Mouse (Mus musculus) ES-Bruce4 (cell line): Measurements from ENCODE around the gene Adgra3.

Experiments
- CTCF ChIP-seq: IDR thresholded peaks from one replicate; pipeline ENCODE4 v1.8.1; 2011; ENCODE audit warnings: low read depth, low read length
- EP300 ChIP-seq: IDR thresholded peaks from 2 replicates; pipeline ENCODE4 v1.6.1; 2011; ENCODE audit warnings: low read depth, low read length; ENCODE audit not compliant: insufficient read depth
- POLR2A ChIP-seq: IDR thresholded peaks from one replicate; pipeline ENCODE4 v1.8.1; 2011; ENCODE audit warnings: low read length; ENCODE audit not compliant: insufficient read depth

DNA sequence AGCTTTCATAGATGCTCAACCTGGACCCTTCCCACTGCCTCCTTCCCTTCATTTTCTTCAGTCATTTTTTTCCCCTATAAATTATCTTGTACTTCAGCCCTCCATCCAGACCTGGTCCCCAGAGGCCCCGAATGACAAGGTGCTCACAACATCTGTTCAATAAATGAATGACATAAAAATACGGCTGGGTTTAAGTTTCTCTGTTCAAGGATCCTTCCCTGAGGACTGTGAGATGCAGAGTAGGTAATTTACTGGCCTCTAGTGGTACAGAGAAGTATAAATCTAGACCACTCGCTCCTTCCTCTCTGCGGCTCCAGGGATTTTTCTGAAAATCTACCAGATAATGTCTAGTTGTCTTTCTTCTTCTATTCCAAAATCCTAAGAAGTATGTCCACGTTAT, 26.5 kb downstream of the Adgra3 start:
- TF ChIP-seq POLR2A = no peak
- TF ChIP-seq CTCF = peak; percentile 18
- TF ChIP-seq EP300 = no peak
